Mouse (Mus musculus) heart, embryonic 11.5 days (tissue): ENCODE measurements at regions not wholly inside any gene's neighbourhood (a gene's known extent, or its start where the extent isn't known, plus 50 kb on each side); places are given as distances from the start of the nearest gene placed in this dataset.

Experiments used
- ATAC-seq: fragments of 200-750 bp; cut with Nextera tagmentation; replicated peaks from 2 replicates; pipeline ENCODE4 v1.8.0; 2017; ENCODE audit warnings: moderate library complexity; ENCODE audit not compliant: insufficient number of reproducible peaks, low FRiP score, low TSS enrichment
- H3K27ac ChIP-seq: fragments of 300-500 bp; sonication (generic); 2 replicates; pipeline ENCODE4 v1.5.1; 2014; ENCODE audit warnings: mild to moderate bottlenecking, low read depth, low read length
- H3K27me3 ChIP-seq: fragments of 300-500 bp; sonication (generic); 2 replicates; pipeline ENCODE4 v1.6.1; 2014; ENCODE audit warnings: mild to moderate bottlenecking, low read length, mixed read lengths; ENCODE audit not compliant: control insufficient read depth, insufficient read depth
- H3K36me3 ChIP-seq: fragments of 300-500 bp; sonication (generic); 2 replicates; pipeline ENCODE4 v1.6.1; 2014; ENCODE audit warnings: mild to moderate bottlenecking, low read length, moderate library complexity, mixed read lengths; ENCODE audit not compliant: control insufficient read depth, insufficient read depth
- H3K4me1 ChIP-seq: fragments of 300-500 bp; sonication (generic); 2 replicates; pipeline ENCODE4 v1.6.1; 2014; ENCODE audit warnings: low read length; ENCODE audit not compliant: control insufficient read depth, insufficient read depth
- H3K4me2 ChIP-seq: fragments of 300-500 bp; sonication (generic); 2 replicates; pipeline ENCODE4 v1.6.1; 2014; ENCODE audit warnings: mild to moderate bottlenecking, moderate library complexity
- H3K4me3 ChIP-seq: fragments of 300-500 bp; sonication (generic); 2 replicates; pipeline ENCODE4 v1.5.1; 2014; ENCODE audit warnings: low read depth, low read length
- H3K9ac ChIP-seq: fragments of 300-500 bp; sonication (generic); 2 replicates; pipeline ENCODE4 v1.6.1; 2014; ENCODE audit warnings: mild to moderate bottlenecking, low read depth, low read length, moderate library complexity
- H3K9me3 ChIP-seq: fragments of 300-500 bp; sonication (generic); replicated peaks from 2 replicates; pipeline ENCODE4 v1.6.1; 2016; ENCODE audit warnings: low read length; ENCODE audit not compliant: control insufficient read depth
- WGBS: fragments of 180-500 bp; shearing (Covaris S2); extraction: QIAGEN DNeasy Blood & Tissue Kit; methylation state at CpG from one replicate; pipeline ENCODE4 v1.1.7; 2014; ENCODE audit not compliant: insufficient replicate concordance; 5-methylcytosine and 5-hydroxymethylcytosine counted together

GRCm38 (mm10) chr11:12112646-12113353 is 74.3 kb upstream of the Grb10 start:
- Histone ChIP-seq H3K4me1 (no peaks in the 10 kb centered on the region), H3K4me3 (no peak overlapping the region), H3K27me3 (no peaks in the 10 kb centered on the region), H3K36me3 (no peaks in the 10 kb centered on the region), H3K4me2 (no peak overlapping the region), H3K9me3 (no peaks in the 10 kb centered on the region), H3K27ac (no peak overlapping the region), H3K9ac (no peak overlapping the region)
- ATAC-seq: 0 out of 2 replicates have a peak, but pooled peaks have one; percentile 52
- WGBS: 71% methylated on average over 7 of the region's 7 CpGs

GRCm38 (mm10) chr11:12107711-12108110 is 69.2 kb upstream of the Grb10 start:
- ATAC-seq: no peak
- H3K27me3 ChIP-seq: no peaks in the 10 kb centered on the region
- H3K27ac ChIP-seq: no peak overlapping the region
- H3K4me2 ChIP-seq: no peak overlapping the region
- H3K9me3 ChIP-seq: no peaks in the 10 kb centered on the region
- no peaks in the 10 kb centered on the region for H3K4me1 ChIP-seq
- no peak overlapping the region for H3K4me3 ChIP-seq
- no peak overlapping the region for H3K9ac ChIP-seq
- 72% methylated on average over 3 of the region's 3 CpGs for WGBS
- H3K36me3 ChIP-seq: no peaks in the 10 kb centered on the region

- 71% methylated on average over 4 of the region's 4 CpGs for WGBS
- Histone ChIP-seq H3K4me2 (no peak overlapping the region), H3K4me1 (0 out of 2 replicates have a peak, but pooled peaks cover 3% of the 10 kb centered on the region), H3K9ac (no peak overlapping the region), H3K27me3 (no peaks in the 10 kb centered on the region), H3K4me3 (no peak overlapping the region), H3K9me3 (peaks cover 5% of the 10 kb centered on the region; the same call in 1 of the 2 replicates), H3K36me3 (no peaks in the 10 kb centered on the region; the same call in 1 of the 2 replicates), H3K27ac (no peak overlapping the region)
- ATAC-seq: no peak
Observed at GRCm38 (mm10) chr11:12090961-12091360, 52.5 kb upstream of the Grb10 start.

DNA sequence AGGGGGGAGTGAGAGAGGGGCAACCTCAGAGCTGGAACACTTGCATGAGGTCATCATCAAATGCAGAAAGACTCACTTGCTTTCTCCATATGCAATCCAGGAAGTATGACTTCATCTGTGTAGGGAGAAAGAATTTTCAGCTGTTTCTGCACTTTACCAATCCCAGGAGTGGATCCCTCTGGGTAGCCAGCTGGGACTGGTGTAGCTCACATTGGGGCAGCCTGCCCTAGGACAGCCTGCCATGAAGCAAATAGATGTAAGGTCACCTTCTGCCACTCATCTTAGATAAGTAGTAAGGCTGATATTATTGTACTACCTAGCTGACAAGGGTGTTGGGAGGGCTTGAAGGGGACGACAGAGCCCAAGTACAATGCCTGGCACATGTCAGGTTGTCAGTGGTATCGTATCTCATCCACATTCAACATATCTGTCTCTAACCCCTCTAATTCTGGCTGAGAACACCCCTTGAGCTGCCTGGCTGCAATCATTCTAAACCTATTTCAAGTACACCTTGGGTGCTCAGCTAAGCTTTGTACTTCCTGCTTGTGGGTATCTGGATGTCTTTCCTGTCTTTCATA is 51.4 kb upstream of the Grb10 start:
- Histone ChIP-seq H3K9ac (no peak overlapping the region), H3K9me3 (peaks cover 5% of the 10 kb centered on the region; the same call in 1 of the 2 replicates), H3K4me1 (0 out of 2 replicates have a peak, but pooled peaks cover 3% of the 10 kb centered on the region), H3K4me2 (no peak overlapping the region), H3K27ac (0 out of 2 replicates have a peak overlapping the region, but pooled peaks have one; percentile 41), H3K27me3 (no peaks in the 10 kb centered on the region), H3K36me3 (no peaks in the 10 kb centered on the region; the same call in 1 of the 2 replicates), H3K4me3 (no peak overlapping the region)
- WGBS: 50% methylated on average over 2 of the region's 2 CpGs
- peak; percentile 65 for ATAC-seq
